Mouse (Mus musculus): Measurements from ENCODE around the gene Alox8.

The Alox8 gene

DNA sequence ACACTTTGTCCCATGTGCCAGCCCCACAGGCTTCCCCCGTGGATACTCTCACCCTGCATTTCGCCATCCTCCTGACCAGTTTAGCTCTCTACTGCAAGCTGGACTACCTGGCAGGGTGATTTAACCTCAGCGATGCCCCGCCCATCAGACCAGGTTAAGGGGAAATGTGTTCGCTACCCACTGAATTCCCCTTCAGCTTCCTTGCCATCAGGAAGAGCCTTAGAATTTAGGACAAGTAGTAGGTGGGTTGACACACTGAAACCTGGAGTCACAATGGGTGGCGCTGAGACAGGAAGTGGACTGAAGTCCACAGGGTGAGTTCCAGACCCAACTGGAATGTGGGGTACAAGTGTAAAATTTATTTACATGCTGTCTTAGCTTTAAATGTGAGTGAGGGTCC lies at the start of gene Alox8:
TSS of gene Alox8 (minus strand) at position 101 of the 400 bp plus-strand sequence.
- no peak for DNase-seq (ENCODE audit: low spot score)

DNA sequence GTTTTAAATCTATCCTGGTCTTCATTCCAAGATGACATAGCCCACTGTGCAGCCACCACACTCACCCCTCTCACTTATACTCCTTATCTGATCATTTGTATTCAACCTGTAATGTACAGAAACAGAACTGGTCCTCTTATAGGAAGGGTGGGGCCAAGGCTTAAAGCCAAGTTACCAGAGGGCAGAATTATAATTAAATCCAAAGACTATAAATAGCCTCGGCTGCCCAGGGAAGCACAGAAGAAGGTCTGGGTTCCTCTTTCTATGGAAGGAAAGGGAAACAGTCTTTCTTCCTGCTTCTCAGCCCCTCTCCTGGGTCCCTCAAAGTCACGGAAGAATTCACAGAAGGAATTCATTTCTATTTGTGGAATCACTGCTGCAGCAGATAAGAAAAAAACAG lies 48.0 kb upstream of the Alox8 start:
- DNase-seq (ENCODE audit: low spot score), result no peak

DNA sequence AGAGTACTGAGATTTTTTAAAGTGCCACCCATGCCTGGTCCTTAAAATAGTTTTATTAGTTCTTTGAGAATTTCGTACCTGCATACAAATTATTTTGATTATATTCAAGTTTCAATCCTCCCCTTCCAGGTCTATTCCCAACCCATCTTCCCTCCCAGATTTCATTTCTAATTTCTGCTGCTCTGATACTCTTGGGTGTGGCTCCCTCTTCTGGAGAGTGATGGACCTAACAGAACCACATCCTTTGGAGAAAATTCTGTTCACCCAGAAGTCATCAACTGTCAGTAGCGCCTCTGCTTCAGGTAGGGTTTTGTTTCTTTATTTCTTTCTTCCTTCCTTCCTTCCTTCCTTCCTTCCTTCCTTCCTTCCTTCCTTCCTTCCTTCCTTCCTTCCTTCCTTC lies 47.3 kb upstream of the Alox8 start:
- no peak for DNase-seq (ENCODE audit: low spot score)

DNA sequence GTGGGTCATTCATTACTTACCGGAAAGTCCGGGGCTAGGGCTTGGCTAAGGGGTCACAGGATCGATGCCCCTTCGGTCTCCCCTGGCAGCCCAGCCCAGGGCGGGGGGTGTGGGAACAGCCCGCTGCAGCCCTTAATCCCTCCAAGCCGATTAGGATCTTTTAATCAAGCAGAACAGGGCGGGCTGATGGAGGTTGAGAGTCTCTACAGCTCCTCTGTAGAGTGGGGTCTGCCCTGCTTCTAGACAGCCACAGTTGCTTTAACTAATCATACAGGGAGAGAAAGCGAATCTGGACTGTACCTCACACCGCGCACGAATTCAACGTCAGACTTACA lies 39.2 kb upstream of the Alox8 start, which contains the start of gene Gucy2e:
TSS of gene Gucy2e (minus strand) at position 111 of the 335 bp plus-strand sequence.
- DNase-seq (ENCODE audit: low spot score), result no peak

DNA sequence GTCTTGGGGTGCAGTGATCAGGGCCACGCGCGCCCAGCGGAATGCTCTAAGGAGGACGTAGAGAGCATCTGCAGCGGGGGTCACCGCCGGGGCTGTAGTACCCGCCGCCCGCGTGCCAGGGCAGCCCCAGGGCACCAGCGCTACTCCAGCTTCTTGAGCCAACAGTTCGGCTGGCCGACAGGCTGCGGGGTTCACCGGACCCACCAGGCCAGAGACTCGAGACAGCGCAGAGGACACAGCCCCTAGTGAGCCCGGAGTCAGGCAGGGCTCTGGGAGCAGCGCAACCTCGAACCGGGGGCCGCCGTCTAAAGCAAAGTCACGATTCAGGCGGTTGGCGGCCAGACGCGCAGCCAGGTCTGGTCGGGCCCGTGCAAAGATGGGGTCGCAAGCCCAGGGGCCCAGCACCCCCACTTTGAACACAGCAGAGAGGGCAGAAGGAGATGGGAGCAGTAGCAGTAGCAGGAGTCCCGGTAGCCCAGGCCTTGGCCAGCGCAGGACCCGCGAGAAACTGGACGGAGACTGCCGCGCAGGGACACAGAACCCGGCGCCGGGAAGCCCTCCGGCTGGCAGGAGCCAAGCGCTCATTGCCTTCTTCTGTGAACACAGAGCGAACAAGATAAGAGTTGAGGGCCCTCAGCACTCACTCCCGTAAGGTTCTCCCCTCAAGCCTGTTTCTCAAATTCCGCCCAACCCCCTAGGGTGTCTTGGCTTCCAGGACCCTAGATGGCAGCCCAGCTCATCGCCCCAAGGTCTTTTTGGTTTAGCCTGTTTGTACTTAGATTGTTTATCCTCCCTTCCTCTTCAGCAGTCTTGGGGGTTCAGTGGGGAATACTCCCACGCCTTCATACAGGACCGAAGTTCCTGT lies 38.6 kb upstream of the Alox8 start:
- DNase-seq (ENCODE audit: low spot score), result no peak

DNA sequence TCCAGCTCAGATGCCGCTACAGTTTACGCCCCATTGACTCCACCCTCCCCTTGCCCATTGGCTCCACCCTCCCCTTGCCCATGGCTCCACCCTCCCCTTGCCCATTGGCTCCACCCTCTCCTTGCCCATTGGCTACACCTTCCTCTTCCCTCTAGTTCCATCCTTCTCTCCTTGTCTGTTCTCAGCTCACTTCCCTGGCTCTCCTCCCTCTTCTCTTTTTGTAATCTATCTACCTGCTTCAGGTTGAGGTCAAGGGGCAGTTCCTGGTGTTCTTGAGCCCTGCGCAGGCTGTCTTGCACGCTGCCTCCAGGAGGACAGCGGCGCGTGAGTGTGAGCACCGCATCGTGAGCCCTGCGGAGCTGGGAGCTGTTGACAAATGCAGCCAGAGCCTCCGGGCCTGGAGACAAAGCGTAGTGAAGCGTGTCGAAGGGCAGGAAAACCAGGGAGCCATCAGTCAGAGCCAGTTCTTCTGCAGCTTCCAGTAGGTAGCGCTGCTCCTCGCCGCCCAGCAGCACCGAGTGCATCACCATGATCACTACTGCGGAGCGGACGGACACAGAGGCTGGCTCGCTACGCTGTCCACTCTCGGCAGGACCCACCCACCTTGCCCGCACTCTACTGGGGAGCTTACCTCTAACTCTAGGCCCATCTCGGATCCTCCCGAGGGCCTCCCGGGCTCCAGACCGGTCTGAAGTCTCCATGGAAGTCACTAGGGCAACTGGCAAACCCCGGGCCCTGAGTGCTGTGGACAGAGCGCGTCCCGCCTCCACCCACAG lies 37.8 kb upstream of the Alox8 start:
- DNase-seq (ENCODE audit: low spot score), result peak; percentile 42

DNA sequence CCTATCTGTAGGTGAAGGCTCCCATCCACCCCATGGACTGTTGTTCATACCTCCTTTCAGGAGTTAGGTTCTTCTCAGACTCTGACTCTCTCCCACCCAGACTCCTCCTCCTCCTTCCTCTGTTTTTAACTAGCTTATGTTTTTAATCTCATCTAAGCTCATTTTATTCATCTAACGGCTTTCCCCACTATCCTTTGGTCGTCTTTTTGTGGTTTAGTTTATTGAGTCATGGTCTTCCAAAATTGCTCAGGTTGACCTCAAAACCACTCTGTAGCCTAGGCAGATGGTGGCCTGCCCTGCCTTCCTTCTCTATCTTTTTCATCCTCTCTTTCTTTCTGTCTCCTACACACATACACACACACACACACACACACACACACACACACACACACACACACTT lies 35.5 kb upstream of the Alox8 start:
- DNase-seq (ENCODE audit: low spot score), result no peak

DNA sequence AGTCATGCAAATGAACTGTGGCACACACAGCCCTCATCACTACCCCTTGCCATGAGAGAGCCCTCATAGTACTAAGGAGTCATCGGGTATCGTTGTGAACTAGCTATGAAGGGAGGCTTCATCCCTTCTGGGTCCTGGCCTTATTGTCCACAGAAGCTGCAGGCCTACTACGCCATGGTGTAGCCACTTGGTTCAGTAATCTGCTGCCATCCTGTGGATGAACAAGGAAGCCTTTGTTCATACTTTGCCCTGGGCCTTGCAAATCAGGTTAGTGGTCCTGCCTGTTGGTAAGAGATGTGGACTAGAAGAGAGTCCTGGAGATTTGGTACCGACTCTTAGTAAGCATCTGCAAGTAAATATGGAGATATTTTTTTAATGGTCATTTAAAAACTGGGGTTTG lies 32.8 kb upstream of the Alox8 start:
- no peak for DNase-seq (ENCODE audit: low spot score)

DNA sequence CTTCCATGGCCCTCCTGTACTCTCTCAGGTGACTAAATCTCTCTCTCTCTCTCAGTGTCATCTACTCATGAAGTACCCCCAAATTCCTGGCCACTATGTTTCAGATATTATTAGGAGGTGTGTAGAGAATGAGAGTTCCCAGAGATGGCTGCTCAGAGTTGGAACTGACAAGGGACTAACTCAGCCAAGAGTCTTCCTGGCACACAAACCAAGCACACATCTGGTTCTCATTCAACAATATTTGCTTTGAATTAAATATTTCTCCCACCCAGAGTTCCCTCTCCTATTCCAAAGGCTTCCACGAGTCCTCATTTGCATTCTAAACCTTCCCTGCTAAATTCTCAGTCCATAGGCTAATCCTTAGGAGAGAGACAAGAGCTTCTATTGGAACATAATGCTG lies 28.1 kb upstream of the Alox8 start:
- no peak for DNase-seq (ENCODE audit: low spot score)

DNA sequence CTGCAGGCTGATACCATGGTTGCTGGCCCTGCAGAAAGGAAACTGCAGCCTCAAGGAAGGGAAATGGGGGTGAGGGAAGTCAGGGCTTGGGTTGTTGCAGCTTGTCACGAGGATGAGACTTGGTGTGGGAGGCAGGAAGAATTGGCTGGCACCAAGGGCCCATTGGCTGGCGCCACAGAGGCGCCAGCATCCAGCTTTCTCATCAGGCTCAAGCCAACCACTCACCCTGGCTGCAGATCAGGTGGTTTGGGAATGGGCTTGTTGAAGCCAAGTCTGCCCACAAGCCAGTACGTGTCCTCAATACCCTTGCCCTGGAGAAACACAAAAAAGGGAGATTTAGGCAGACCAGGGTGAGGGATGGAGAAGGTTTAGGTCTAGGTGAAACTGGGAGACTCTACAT lies 25.5 kb upstream of the Alox8 start:
- DNase-seq (ENCODE audit: low spot score), result no peak

DNA sequence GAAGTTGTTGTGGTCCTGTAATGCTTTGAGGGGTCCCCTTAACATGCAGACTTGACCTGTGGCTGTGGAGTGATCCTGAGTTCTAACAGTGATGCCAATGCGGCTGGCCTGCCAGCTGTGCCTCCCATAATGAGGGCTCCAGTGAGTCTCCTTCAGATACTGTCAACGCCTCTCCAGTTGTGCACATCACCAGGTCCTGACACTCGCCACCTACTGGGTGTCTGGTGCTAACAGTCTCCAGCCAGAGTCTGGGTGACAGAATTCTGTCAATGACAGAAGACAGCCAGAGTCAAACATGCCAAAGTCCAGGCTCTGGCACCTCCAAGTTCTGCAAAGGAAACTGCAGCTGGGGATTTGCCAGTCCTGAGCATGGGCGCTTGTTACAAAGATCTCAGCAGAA lies 23.4 kb upstream of the Alox8 start:
- no peak for DNase-seq (ENCODE audit: low spot score)

DNA sequence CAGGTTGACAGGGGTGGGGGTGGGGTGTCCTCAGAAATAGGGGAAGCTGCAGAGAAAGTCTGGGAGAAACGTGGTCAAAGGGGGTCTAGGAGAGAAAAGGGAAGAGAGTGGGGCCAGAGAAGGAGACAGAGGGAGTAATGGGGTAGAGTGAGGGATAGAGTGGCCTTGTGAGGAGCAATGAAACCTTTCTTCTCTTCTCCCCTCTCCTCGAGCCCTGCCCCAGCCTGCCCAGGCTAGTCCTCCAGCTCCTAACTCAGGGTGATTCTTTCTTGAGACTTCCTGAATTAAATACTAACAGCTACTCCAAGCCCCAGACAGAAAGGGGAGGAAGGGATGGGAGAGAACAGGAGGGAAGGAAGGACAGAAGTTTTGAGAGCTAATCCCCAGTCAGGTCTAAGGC lies 21.0 kb upstream of the Alox8 start:
- no peak for DNase-seq (ENCODE audit: low spot score)

DNA sequence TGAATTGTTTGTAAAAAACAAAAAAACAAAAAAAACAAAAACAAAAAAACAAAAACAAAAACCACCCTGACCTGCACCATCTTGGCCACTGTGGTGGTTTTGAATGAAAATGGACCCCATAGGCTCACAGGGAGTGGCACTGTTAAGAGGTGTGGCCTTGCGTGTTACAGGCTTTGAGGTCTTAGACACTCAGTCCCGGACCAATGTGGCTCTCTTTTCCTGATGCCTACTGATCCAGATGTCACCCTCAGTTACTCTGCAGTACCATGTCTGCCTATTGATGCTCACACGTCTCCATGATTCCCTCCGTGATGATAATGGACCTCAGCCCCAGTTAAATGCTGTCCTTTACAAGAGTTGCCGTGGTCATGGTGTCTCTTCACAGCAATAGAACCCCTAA lies 19.8 kb upstream of the Alox8 start:
- no peak for DNase-seq (ENCODE audit: low spot score)

DNA sequence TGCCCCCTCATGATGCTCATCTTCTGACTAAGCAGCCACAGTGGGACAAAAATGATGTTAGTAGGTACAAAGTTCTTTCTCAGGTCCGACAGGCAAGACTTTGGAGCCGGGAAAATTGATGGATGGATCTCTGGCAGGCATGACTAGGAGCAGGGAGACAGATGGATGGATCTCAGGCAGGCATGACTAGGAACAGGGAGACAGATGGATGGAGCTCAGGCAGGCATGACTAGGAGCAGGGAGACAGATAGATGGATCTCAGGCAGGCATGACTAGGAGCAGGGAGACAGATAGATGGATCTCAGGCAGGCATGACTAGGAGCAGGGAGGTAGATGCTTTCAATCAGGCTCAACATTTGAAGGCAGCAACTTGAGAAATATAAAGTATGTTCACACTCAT lies 13.8 kb upstream of the Alox8 start:
- DNase-seq (ENCODE audit: low spot score), result no peak

DNA sequence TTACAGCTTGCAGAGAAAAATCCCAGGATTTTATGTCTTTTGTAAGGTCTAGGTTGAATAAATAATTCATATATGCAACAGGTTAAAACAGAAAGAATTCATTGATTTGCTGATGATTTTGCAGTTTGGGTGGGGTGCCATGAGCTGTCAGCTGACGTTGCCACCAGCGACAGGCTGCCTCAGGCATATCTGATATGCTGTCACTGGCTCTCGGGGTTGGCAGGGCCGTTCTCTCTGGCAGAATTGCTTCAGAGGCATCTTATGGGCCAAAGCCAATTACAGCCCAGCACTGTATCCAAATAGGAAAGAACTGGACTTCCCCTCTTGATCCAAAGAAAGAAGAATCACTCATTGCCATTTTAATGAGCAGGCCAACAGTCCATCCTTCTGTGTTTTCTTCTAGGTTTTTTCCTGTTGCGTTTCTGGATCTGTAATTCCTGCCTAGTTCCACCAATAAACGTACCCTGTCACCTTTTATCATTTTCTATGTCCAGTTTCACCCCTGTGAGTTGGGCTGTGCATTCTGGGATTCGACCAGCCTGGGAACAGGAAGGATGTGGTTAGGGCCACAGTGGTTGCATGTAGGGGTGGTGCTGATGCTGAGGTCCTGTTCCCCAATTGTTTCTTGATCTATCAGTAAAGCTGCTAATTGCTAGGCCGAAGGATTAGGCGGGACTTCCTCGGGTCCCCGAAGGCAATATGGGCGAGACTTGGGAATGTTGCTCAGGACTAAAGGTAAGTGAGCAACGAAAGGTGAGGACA lies 5.0 kb upstream of the Alox8 start:
- no peak for DNase-seq (ENCODE audit: low spot score)

DNA sequence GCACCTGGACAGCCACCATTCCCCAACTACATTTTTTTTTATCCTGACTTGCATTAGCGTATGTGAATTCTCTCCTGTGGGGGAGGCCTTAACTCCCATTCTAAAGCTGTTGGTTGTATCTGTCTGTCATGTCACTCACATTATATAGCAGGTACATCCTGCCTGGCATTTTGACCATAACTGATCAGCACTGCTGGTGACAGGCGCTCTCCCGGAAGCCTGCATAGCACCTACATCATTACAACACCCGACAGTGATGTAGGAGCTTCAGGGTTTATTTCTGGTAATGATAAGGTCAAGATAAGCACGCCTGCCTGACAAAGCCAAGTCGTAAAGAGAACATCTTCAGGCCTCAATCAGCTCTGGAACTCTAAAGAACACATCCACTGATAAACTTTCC lies 2.6 kb upstream of the Alox8 start:
- no peak for DNase-seq (ENCODE audit: low spot score)

DNA sequence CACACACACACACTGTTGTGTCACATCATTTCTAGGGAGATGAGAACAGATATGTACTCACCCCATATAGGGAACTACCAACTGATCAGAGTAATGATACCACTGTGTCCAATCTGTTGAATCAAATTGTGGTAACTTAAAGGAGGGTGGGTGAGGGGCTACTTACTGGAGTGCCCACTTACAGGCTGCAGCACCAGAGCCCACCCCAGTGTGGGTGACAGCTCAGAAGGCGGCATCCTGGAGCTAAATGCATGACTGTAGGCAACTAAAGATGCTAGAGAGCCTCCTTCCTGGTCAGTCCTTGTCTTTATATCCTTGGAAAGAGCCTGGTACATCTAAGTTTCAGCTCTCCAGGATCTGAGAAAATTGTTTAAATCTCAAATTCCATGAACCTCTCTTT lies 1.6 kb upstream of the Alox8 start:
- no peak for DNase-seq (ENCODE audit: low spot score)

DNA sequence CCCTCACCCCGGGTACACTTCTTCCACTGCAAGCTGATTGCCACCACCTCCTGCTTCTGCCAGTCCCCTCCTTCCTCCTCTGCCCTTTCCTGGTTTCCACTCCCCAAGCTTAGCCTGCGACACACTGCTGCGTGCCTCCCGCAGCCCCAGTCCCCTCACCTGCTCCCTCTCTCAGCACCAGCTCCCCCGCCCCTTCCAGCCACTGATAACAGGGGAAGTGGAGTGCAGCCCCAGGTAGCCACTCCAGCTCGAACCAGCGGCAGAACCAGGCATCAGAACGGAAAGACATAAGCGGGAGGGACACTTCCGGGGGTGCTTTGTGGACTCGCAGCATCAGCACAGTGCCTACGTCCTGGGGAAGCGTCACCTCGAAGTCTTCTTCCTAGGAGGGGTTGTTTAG lies 449 bp downstream of the Alox8 start:
- DNase-seq (ENCODE audit: low spot score), result no peak

DNA sequence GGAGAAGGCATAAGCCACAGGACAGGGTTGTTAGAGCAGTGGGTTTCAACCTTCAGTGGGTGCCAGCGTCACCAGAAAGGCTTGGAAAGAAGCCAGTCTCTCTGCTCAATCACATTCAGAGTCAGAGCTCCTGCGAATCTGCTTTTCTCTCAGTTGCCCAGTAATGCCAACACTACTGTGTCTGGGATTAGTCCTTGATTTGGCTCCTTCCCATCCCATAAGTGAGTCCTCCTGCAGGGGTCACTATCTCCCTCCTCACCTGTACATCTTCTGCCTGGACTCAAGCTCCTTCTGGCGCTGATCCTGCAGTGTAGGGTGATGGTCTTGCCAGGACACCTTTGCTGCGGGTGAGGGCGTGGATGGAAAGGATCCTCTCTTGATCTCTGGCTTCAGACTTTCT lies 877 bp downstream of the Alox8 start:
- DNase-seq (ENCODE audit: low spot score), result no peak

DNA sequence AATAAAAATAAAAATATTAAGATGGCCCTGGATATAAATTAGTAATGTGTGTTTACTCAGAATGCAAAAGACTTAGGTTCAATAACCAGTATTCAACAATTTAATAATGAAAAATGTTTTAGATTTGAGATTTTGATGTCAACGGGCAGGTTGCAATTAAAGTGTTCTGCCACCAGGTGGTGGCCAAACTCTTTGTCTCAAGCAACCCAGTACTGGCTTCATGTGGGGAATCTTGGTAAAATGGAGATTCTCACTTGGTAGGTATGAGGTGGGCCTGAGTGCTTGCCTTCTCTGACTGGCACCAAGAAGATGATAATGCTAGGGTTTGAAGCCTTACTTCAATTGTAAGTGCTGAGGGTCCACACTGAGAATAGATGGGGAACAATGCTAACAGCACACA lies 4.8 kb downstream of the Alox8 start:
- DNase-seq (ENCODE audit: low spot score), result no peak

DNA sequence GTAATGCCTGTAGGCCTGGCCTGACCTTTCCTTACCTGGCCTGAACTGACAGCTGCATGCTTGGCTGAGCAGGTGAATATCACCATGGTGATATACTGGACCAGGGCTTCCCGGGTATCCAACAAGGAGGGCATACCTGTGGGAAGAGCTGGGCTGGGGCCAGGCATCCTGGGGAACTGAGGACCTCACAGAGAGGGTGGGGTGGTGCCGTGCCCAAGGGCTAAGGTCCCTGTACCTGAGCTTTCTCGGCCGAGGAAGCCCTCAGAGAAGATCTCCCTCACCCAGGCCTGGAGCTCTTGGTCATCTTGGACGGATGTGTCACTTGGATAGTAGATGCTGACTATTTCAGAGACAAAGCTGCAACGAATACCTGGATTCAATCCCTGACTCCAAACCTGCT lies 11.7 kb downstream of the Alox8 start:
- no peak for DNase-seq (ENCODE audit: low spot score)

DNA sequence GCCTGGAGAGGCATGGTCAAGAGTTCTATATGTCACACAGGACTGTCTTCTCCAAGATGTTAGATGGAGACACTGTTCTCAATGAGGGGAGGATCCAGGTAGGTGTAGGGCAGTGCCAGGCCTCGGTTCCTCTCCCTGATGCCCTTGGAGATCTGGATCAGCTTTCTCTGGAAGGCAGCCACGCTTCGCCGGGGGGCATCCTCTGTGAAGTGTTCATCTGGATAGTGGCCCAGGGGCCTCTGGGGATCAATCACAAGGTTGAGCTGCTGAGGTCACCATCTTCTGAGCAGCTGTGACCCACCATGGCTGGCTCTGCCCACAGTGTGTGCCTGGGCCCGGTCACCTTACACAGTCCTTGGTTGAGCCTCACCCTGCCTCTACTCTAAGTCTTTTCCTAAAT lies 12.6 kb downstream of the Alox8 start:
- DNase-seq (ENCODE audit: low spot score), result no peak

DNA sequence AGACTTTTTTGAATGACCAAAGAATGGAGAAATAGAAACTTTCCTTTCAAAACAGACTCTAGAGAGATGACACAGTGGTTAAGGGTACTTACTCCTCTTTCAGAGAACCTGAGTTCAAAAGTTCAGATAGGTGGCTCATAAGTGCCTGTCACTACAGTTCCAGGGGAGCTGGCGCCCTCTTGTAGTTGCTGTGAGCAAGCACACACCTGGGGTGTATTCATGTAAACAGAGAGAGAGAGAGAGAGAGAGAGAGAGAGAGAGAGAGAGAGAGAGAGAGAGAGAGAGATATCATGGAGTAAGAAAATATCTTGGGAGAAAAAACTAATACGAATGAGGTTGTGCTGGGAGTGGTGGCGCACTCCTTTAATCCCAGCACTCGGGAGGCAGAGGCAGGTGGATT lies 17.5 kb downstream of the Alox8 start:
- DNase-seq (ENCODE audit: low spot score), result no peak

Measured in spleen, adult 12 weeks (tissue).